Mouse (Mus musculus): ENCODE results near the gene Golph3l. TPM values are rescaled to one million over a fixed set of nuclear protein-coding genes. Genes with fewer than 3 reads are reported as not detected.

Golph3l gene
- total RNA-seq, 2 experiments from 2014 or later: 41.0 to 48.4 TPM

Other genes starting within 250 kb of the Golph3l start
- 40.6 and 43.4 TPM in 2 replicates for gene Setdb1, start 231.7 kb upstream of the Golph3l start, total RNA-seq (2014; fragmentation: Nextera tagmentation)
- gene Setdb1, start 231.7 kb upstream of the Golph3l start, total RNA-seq (2017): 28.9 and 32.8 TPM in 2 replicates
- gene 4930558C23Rik, start 186.1 kb upstream of the Golph3l start, total RNA-seq (2014; fragmentation: Nextera tagmentation): not detected in 2 replicates
- gene 4930558C23Rik, start 186.1 kb upstream of the Golph3l start, total RNA-seq (2017): not detected in 2 replicates
- 31.4 and 34.3 TPM in 2 replicates for gene Arnt, start 154.5 kb upstream of the Golph3l start, total RNA-seq (2014; fragmentation: Nextera tagmentation)
- 14.7 and 17.1 TPM in 2 replicates for gene Arnt, start 154.5 kb upstream of the Golph3l start, total RNA-seq (2017)
- gene Ctsk, start 89.7 kb upstream of the Golph3l start, total RNA-seq (2014; fragmentation: Nextera tagmentation): not detected in 2 replicates
- gene Ctsk, start 89.7 kb upstream of the Golph3l start, total RNA-seq (2017): not detected in 2 replicates
- gene Ctss, start 62.1 kb upstream of the Golph3l start, total RNA-seq (2014; fragmentation: Nextera tagmentation): 26.1 and 42.2 TPM in 2 replicates
- gene Ctss, start 62.1 kb upstream of the Golph3l start, total RNA-seq (2017): 74.5 and 94.5 TPM in 2 replicates
- gene Hormad1, start 29.3 kb upstream of the Golph3l start, total RNA-seq (2014; fragmentation: Nextera tagmentation): not detected in 2 replicates
- not detected in 2 replicates for gene Hormad1, start 29.3 kb upstream of the Golph3l start, total RNA-seq (2017)
- 44.2 and 44.3 TPM in 2 replicates for gene Ensa, start 36.1 kb downstream of the Golph3l start, total RNA-seq (2014; fragmentation: Nextera tagmentation)
- gene Ensa, start 36.1 kb downstream of the Golph3l start, total RNA-seq (2017): 47.7 and 63.0 TPM in 2 replicates
- gene Mcl1, start 69.9 kb downstream of the Golph3l start, total RNA-seq (2014; fragmentation: Nextera tagmentation): 88.5 and 94.4 TPM in 2 replicates
- 123 and 124 TPM in 2 replicates for gene Mcl1, start 69.9 kb downstream of the Golph3l start, total RNA-seq (2017)
- gene Adamtsl4, start 99.0 kb downstream of the Golph3l start, total RNA-seq (2014; fragmentation: Nextera tagmentation): 0.23 and 1.4 TPM in 2 replicates
- 0.17 TPM in 1 of 2 replicates, not detected in the other for gene Adamtsl4, start 99.0 kb downstream of the Golph3l start, total RNA-seq (2017)
- 5.6 and 10.4 TPM in 2 replicates for gene Ecm1, start 150.6 kb downstream of the Golph3l start, total RNA-seq (2014; fragmentation: Nextera tagmentation)
- 0.30 TPM in 1 of 2 replicates, not detected in the other for gene Ecm1, start 150.6 kb downstream of the Golph3l start, total RNA-seq (2017)
- 63.0 and 69.1 TPM in 2 replicates for gene Tars2, start 171.3 kb downstream of the Golph3l start, total RNA-seq (2014; fragmentation: Nextera tagmentation)
- 47.6 and 53.2 TPM in 2 replicates for gene Tars2, start 171.3 kb downstream of the Golph3l start, total RNA-seq (2017)
- 56.0 and 56.8 TPM in 2 replicates for gene Rprd2, start 229.9 kb downstream of the Golph3l start, total RNA-seq (2014; fragmentation: Nextera tagmentation)
- 17.5 and 23.8 TPM in 2 replicates for gene Rprd2, start 229.9 kb downstream of the Golph3l start, total RNA-seq (2017)

Data from granulocyte monocyte progenitor cell, adult 5-6 weeks (primary cell).